Comparison of ENCODE assay signal across 8 mouse cellular contexts in genomic region chr16:18289067-18289588, GRCm38 (mm10). TPM values are rescaled to one million over a fixed set of nuclear protein-coding genes. Genes with fewer than 3 reads are reported as not detected.
DNase-seq lines count a peak whose midpoint lies in the region; ATAC-seq and TF ChIP-seq lines count a peak whose summit lies in the region.

TSS of gene Dgcr8 (minus strand) at chr16:18289246.

- peaks cover 19% of the 10 kb centered on the region for H3K36me3 ChIP-seq in embryonic facial prominence, embryonic 14.5 days (ENCODE audit: control insufficient read depth, insufficient read depth, low read length)
- H3K36me3 ChIP-seq in heart, adult 2 months (ENCODE audit: control insufficient read depth, insufficient read depth, low read length): peaks cover 5% of the 10 kb centered on the region
- peaks cover 15% of the 10 kb centered on the region for H3K36me3 ChIP-seq in limb, embryonic 13.5 days
- peaks cover 4% of the 10 kb centered on the region for H3K36me3 ChIP-seq in midbrain, embryonic 16.5 days (ENCODE audit: control insufficient read depth, insufficient read depth, low read length)

- peak within 1 kb of the TSS; percentile 90 for H3K27ac ChIP-seq in embryonic facial prominence, embryonic 14.5 days (replicated peaks; ENCODE audit: low read depth, low read length)
- H3K27ac ChIP-seq in heart, adult 2 months: peak within 1 kb of the TSS; percentile 94
- peak within 1 kb of the TSS; percentile 89 for H3K27ac ChIP-seq in limb, embryonic 13.5 days
- H3K27ac ChIP-seq in midbrain, embryonic 16.5 days (ENCODE audit: low read length): peak within 1 kb of the TSS; percentile 90

- no peaks in the 10 kb centered on the region for H3K27me3 ChIP-seq in embryonic facial prominence, embryonic 14.5 days (replicated peaks; ENCODE audit: control insufficient read depth, insufficient read depth, low read length)
- H3K27me3 ChIP-seq in heart, adult 2 months (ENCODE audit: control insufficient read depth, insufficient read depth, low read length): no peaks in the 10 kb centered on the region
- H3K27me3 ChIP-seq in limb, embryonic 13.5 days: no peaks in the 10 kb centered on the region
- no peaks in the 10 kb centered on the region for H3K27me3 ChIP-seq in midbrain, embryonic 16.5 days (ENCODE audit: control insufficient read depth, insufficient read depth, low read depth, low read length)

- TF ChIP-seq CTCF in heart, adult 2 months (IDR thresholded peaks at IDR 0.05): no peak

- no peaks in the 10 kb centered on the region for H3K9me3 ChIP-seq in embryonic facial prominence, embryonic 14.5 days (ENCODE audit: control insufficient read depth, low read length)
- no peaks in the 10 kb centered on the region for H3K9me3 ChIP-seq in limb, embryonic 13.5 days
- H3K9me3 ChIP-seq in midbrain, embryonic 16.5 days (replicated peaks; ENCODE audit: control insufficient read depth, low read length, poor library complexity, severe bottlenecking): no peaks in the 10 kb centered on the region

- intact Hi-C loops in heart, adult 2 months (cut with DNase I): loop anchor here (2.0 kb wide), 1 partner anchor 40 kb away; the partner anchor contains the start of genes Ranbp1 and Trmt2a

- peak within 1 kb of the TSS; percentile 98 for H3K9ac ChIP-seq in embryonic facial prominence, embryonic 14.5 days (ENCODE audit: low read depth, low read length)
- peak within 1 kb of the TSS; percentile 91 for H3K9ac ChIP-seq in heart, adult 2 months (ENCODE audit: low read depth, low read length)
- peak within 1 kb of the TSS; percentile 99 for H3K9ac ChIP-seq in limb, embryonic 13.5 days
- peak within 1 kb of the TSS; percentile 95 for H3K9ac ChIP-seq in midbrain, embryonic 16.5 days (ENCODE audit: low read depth, low read length)

- TF ChIP-seq EP300 in heart, adult 2 months (IDR thresholded peaks at IDR 0.05; ENCODE audit: insufficient read depth, low read depth, low read length): no peak

- H3K4me1 ChIP-seq in embryonic facial prominence, embryonic 14.5 days (ENCODE audit: control insufficient read depth, insufficient read depth, low read length): peaks cover 18% of the 10 kb centered on the region
- H3K4me1 ChIP-seq in heart, adult 2 months (ENCODE audit: control insufficient read depth, insufficient read depth, low read length): peaks cover 9% of the 10 kb centered on the region
- peaks cover 29% of the 10 kb centered on the region for H3K4me1 ChIP-seq in limb, embryonic 13.5 days
- peaks cover 27% of the 10 kb centered on the region for H3K4me1 ChIP-seq in midbrain, embryonic 16.5 days (ENCODE audit: control insufficient read depth, insufficient read depth, low read length)

- H3K4me2 ChIP-seq in embryonic facial prominence, embryonic 14.5 days (ENCODE audit: low read depth, low read length): peak within 1 kb of the TSS; percentile 94
- peak within 1 kb of the TSS; percentile 96 for H3K4me2 ChIP-seq in limb, embryonic 13.5 days (replicated peaks)
- peak within 1 kb of the TSS; percentile 99 for H3K4me2 ChIP-seq in midbrain, embryonic 16.5 days (ENCODE audit: low read length)

- peak; percentile 97 for DNase-seq in 3T3-L1 (ENCODE audit: low read depth, low spot score)
- DNase-seq in adrenal gland, postnatal 4 days (ENCODE audit: low spot score in 2 of 2): peak; percentile 92 to 95
- DNase-seq in embryonic facial prominence, embryonic 14.5 days (ENCODE audit: low spot score): peak; percentile 99
- peak; percentile 97 to 100 for DNase-seq in heart, adult 2 months
- DNase-seq in kidney, adult 8-10 months: peak; percentile 97
- DNase-seq in spleen, postnatal 10 days (ENCODE audit: low spot score in 2 of 2): peak; percentile 96 to 98

- H3K4me3 ChIP-seq in embryonic facial prominence, embryonic 14.5 days (ENCODE audit: low read depth, low read length): peak within 1 kb of the TSS; percentile 92
- peak within 1 kb of the TSS; percentile 83 for H3K4me3 ChIP-seq in heart, adult 2 months
- peak within 1 kb of the TSS; percentile 96 for H3K4me3 ChIP-seq in limb, embryonic 13.5 days
- H3K4me3 ChIP-seq in midbrain, embryonic 16.5 days (ENCODE audit: low read depth, low read length): peak within 1 kb of the TSS; percentile 97

- TF ChIP-seq POLR2A in heart, adult 2 months (IDR thresholded peaks at IDR 0.05; ENCODE audit: insufficient read depth, low read depth, low read length): peak; percentile 62

- peak; percentile 99 for ATAC-seq in embryonic facial prominence, embryonic 14.5 days (ENCODE audit: low read depth)
- peak; percentile 99 for ATAC-seq in limb, embryonic 13.5 days (ENCODE audit: low FRiP score, low read depth)
- ATAC-seq in midbrain, embryonic 16.5 days: peak; percentile 100

- peaks cover 8% of the 10 kb centered on the region for H3K79me2 ChIP-seq in heart, adult 2 months (replicated peaks; ENCODE audit: control insufficient read depth, insufficient read depth, low read length)

- WGBS in embryonic facial prominence, embryonic 14.5 days: under 1% methylated on average over 28 of the region's 71 CpGs
- 1% methylated on average over 62 of the region's 71 CpGs for WGBS in heart, adult 2 months
- under 1% methylated on average over 55 of the region's 71 CpGs for WGBS in limb, embryonic 13.5 days
- WGBS in midbrain, embryonic 16.5 days: under 1% methylated on average over 60 of the region's 71 CpGs

RNA-seq across cellular contexts. Expression of gene Dgcr8, which starts in this region (rescaled TPM):
- total RNA-seq in adrenal gland, postnatal 4 days (2021): 10 to 100 TPM; 49.7 to 58.4 TPM
- 28.9 and 34.3 TPM in 2 replicates for polyA plus RNA-seq in embryonic facial prominence, embryonic 14.5 days (2014; fragmentation: Nextera tagmentation; extraction: Ambion mirVana)
- 10 to 100 TPM; 10.7 to 13.2 TPM for total RNA-seq in heart, adult 2 months (2021)
- polyA plus RNA-seq in heart, adult 2 months (2012; rRNA removed): 8.7 and 14.5 TPM in 2 replicates
- 40.0 and 41.9 TPM in 2 replicates for polyA plus RNA-seq in limb, embryonic 13.5 days (2015; fragmentation: Nextera tagmentation; extraction: Ambion mirVana)
- 31.1 and 32.7 TPM in 2 replicates for polyA plus RNA-seq in midbrain, embryonic 16.5 days (2015; fragmentation: Nextera tagmentation; extraction: Ambion mirVana)

Comparison
In these comparisons a context has a peak if more than half of its experiments do, and no peak if none do; other contexts are left out.
1. Peak in every context shown above with its lines: DNase-seq, ATAC-seq, H3K4me3 ChIP-seq and H3K27ac ChIP-seq.